In the genomic region with DNA sequence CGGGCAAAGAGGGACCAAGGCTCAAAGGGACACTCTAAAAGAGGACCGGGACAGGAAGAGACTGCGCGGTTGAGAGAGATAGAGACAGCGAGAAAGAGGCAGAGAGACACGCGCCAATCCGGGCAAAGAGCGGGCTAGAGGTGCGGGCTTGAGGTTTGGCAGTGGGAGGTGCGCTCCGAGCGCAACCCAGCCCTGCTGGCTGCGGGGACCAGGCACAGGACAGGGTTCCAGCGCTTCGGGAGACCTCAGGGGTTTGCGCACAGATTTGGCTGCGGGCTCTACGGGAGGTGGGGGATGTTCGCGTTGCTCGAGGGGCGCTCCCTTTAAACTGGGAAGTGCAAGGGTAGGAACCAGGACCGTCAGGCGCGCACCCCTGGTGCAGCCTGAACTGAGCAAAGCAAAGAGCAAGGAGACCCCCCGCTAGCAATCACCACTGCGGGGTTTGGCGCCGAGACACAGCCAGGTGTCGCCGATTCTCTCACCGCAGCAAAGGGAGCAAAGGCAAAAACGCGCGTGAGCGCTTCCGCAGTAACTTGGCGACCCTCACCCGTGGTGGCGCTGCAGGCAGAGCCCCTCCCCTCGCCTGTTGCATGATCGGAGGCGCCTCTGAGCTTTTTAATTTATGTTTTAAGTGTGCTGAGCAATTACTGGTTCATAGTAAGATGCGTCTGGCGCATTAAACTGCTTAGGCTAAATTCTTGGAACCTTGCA, we compare ENCODE assay signal across 7 mouse cellular contexts. TPM values are rescaled to one million over a fixed set of nuclear protein-coding genes. Genes with fewer than 3 reads are reported as not detected.
A peak's percentile ranks its signal among the peaks of the same experiment; 100 is the strongest.
DNase-seq lines count a peak whose midpoint lies in the region; ATAC-seq and TF ChIP-seq lines count a peak whose summit lies in the region.

No protein-coding gene starts in this region.

- no peak overlapping the region for H3K9ac ChIP-seq in forebrain, embryonic 16.5 days (replicated peaks; ENCODE audit: low read depth, low read length)
- H3K9ac ChIP-seq in liver, embryonic 13.5 days = no peak overlapping the region
- H3K9ac ChIP-seq in stomach, postnatal 0 days (ENCODE audit: low read length) = no peak overlapping the region

- peak; percentile 4 for DNase-seq in right cerebral cortex, postnatal 4 days
- no peak for DNase-seq in right cerebral cortex, postnatal 36 days (ENCODE audit: low spot score in 2 of 2)
- DNase-seq in liver, embryonic 13.5 days = no peak
- no peak for DNase-seq in stomach, postnatal 0 days (ENCODE audit: low spot score)
- no peak for DNase-seq in layer of hippocampus, adult 11-12 months (ENCODE audit: low spot score)

- H3K9me3 ChIP-seq in forebrain, embryonic 16.5 days (ENCODE audit: control insufficient read depth, low read length) = no peaks in the 10 kb centered on the region
- no peaks in the 10 kb centered on the region for H3K9me3 ChIP-seq in liver, embryonic 13.5 days (replicated peaks)
- no peaks in the 10 kb centered on the region for H3K9me3 ChIP-seq in stomach, postnatal 0 days (ENCODE audit: control insufficient read depth, low read length)

- H3K4me3 ChIP-seq in forebrain, embryonic 16.5 days (replicated peaks; ENCODE audit: low read length) = peak overlapping the region; percentile 39
- peak overlapping the region; percentile 32 for H3K4me3 ChIP-seq in liver, embryonic 13.5 days (replicated peaks)
- peak overlapping the region; percentile 24 for H3K4me3 ChIP-seq in stomach, postnatal 0 days (ENCODE audit: low read depth, low read length)

- peak overlapping the region; percentile 59 for H3K4me2 ChIP-seq in forebrain, embryonic 16.5 days (ENCODE audit: low read length)
- peak overlapping the region; percentile 39 for H3K4me2 ChIP-seq in liver, embryonic 13.5 days
- H3K4me2 ChIP-seq in stomach, postnatal 0 days (replicated peaks; ENCODE audit: low read depth) = peak overlapping the region; percentile 32

- TF ChIP-seq EP300 in stomach, postnatal 0 days (optimal IDR thresholded peaks at IDR 0.05) = no peak

- peaks cover 6% of the 10 kb centered on the region for H3K4me1 ChIP-seq in forebrain, embryonic 16.5 days (replicated peaks; ENCODE audit: control insufficient read depth, insufficient read depth, low read length)
- no peaks in the 10 kb centered on the region for H3K4me1 ChIP-seq in liver, embryonic 13.5 days (replicated peaks)
- H3K4me1 ChIP-seq in stomach, postnatal 0 days (replicated peaks; ENCODE audit: control insufficient read depth, insufficient read depth) = no peaks in the 10 kb centered on the region

- no peak for TF ChIP-seq CTCF in stomach, postnatal 0 days (IDR thresholded peaks at IDR 0.05; ENCODE audit: low read depth)

- peak; percentile 58 for ATAC-seq in forebrain, embryonic 16.5 days
- ATAC-seq in liver, embryonic 13.5 days (ENCODE audit: low read depth) = no peak
- ATAC-seq in stomach, postnatal 0 days (ENCODE audit: low FRiP score, low TSS enrichment) = no peak
- ATAC-seq in CD4-positive, CD25-positive, alpha-beta regulatory T cell, adult 4 months = no peak

- no peaks in the 10 kb centered on the region for H3K36me3 ChIP-seq in forebrain, embryonic 16.5 days (ENCODE audit: control insufficient read depth, insufficient read depth)
- H3K36me3 ChIP-seq in liver, embryonic 13.5 days = no peaks in the 10 kb centered on the region
- H3K36me3 ChIP-seq in stomach, postnatal 0 days (ENCODE audit: control insufficient read depth, insufficient read depth, low read length) = no peaks in the 10 kb centered on the region

- H3K27ac ChIP-seq in forebrain, embryonic 16.5 days (ENCODE audit: low read length) = no peak overlapping the region
- H3K27ac ChIP-seq in liver, embryonic 13.5 days = no peak overlapping the region
- H3K27ac ChIP-seq in stomach, postnatal 0 days (replicated peaks) = no peak overlapping the region

- 16% methylated on average over 46 of the region's 46 CpGs for whole genome bisulfite sequencing in forebrain, embryonic 16.5 days
- 11% methylated on average over 46 of the region's 46 CpGs for WGBS in liver, embryonic 13.5 days (ENCODE audit: insufficient replicate concordance)
- 15% methylated on average over 43 of the region's 46 CpGs for WGBS in stomach, postnatal 0 days

- H3K27me3 ChIP-seq in forebrain, embryonic 16.5 days (replicated peaks; ENCODE audit: control insufficient read depth, insufficient read depth, low read length) = peaks cover 8% of the 10 kb centered on the region; the same call in 1 of the 2 replicates
- peaks cover 14% of the 10 kb centered on the region for H3K27me3 ChIP-seq in liver, embryonic 13.5 days
- no peaks in the 10 kb centered on the region for H3K27me3 ChIP-seq in stomach, postnatal 0 days (ENCODE audit: control insufficient read depth, insufficient read depth, low read length)

RNA-seq across cellular contexts. Expression of gene Arhgap36, which starts 30.1 kb away (rescaled TPM):
- 1.3 and 1.8 TPM in 2 replicates for polyA plus RNA-seq in forebrain, embryonic 16.5 days (2015; fragmentation: Nextera tagmentation; extraction: Ambion mirVana)
- polyA plus RNA-seq in liver, embryonic 13.5 days (2015; fragmentation: Nextera tagmentation; extraction: Ambion mirVana) = 5.5 and 8.0 TPM in 2 replicates
- 0.41 and 0.47 TPM in 2 replicates for polyA plus RNA-seq in stomach, postnatal 0 days (2015; fragmentation: Nextera tagmentation; extraction: Ambion mirVana)
- polyA plus RNA-seq in CD4-positive, CD25-positive, alpha-beta regulatory T cell, adult 4 months (2017; shearing (Covaris generic)) = not detected
